Mouse (Mus musculus): Measurements from ENCODE around the gene Tsen54.

GRCm38 (mm10) chr11:115844240-115844639 lies 29.7 kb downstream of the Tsen54 start:
- TF ChIP-seq POLR2A (IDR thresholded peaks at IDR 0.05; ENCODE audit: low read depth, low read length) (no peak), CTCF (conservative IDR thresholded peaks at IDR 0.05; ENCODE audit: insufficient read depth, insufficient read length, low read depth, low read length) (no peak)
